Mouse (Mus musculus): Measurements from ENCODE around the gene Nek1. TPM values are rescaled to one million over a fixed set of nuclear protein-coding genes. Genes with fewer than 3 reads are reported as not detected.
A peak's percentile ranks its signal among the peaks of the same experiment; 100 is the strongest.

Gene Nek1
- 14.8 and 22.7 TPM in 2 replicates for polyA plus RNA-seq (2011; ENCODE audit: insufficient read length, low read depth, missing spikeins)

DNA sequence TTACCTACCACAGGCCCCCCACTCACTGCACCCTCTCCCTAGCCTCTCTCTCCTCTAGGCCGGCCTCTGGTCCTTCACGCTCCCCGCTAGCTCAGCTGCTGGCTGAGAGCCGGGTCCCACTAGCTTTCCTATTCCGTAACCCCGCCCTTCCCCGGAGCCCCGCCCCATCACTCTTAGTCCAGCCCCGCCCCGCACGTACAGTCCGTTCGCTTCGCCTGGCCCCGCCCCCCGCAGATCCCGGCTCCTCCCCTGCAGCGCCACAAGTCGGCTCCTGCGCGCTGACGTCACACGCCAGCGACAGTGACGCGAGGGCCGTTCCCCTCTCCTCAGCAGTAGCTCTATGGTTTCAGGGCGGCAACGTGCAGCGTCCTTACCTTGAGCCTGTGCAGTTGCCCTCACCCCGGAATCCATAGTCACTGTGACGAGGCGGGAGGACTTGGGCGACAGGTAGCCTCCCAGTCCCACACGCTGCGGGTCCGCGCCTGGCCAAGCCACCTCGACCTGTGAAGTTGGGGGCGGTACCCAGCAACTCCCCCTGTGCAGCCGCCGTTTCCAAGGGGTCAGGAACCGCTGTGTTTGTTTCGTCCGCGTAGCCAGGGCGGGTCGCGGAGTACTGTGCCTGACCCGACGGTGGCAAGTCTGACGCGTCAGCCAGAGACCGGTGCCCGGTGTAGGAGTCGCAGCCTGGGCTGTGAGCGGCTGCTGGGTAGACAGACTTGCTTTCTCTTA is at the start of gene Nek1:
Gene Nek1 (plus strand): TSS at position 286 of the 729 bp plus-strand sequence.
- peak within 1 kb of the TSS; percentile 84 for H3K4me3 ChIP-seq (ENCODE audit: insufficient read depth, low read length)
- H3K27ac ChIP-seq (ENCODE audit: insufficient read depth, low read length) = peak within 1 kb of the TSS; percentile 65
- no peaks in the 10 kb centered on the region; the same call in 1 of the 2 replicates for H3K4me1 ChIP-seq (ENCODE audit: control insufficient read depth, insufficient read depth, low read length)
- TF ChIP-seq CTCF (IDR thresholded peaks at IDR 0.05; ENCODE audit: borderline replicate concordance, insufficient read depth, low read length) = no peak
- peak; percentile 95 for TF ChIP-seq POLR2A (IDR thresholded peaks at IDR 0.05; ENCODE audit: low read depth, low read length)

DNA sequence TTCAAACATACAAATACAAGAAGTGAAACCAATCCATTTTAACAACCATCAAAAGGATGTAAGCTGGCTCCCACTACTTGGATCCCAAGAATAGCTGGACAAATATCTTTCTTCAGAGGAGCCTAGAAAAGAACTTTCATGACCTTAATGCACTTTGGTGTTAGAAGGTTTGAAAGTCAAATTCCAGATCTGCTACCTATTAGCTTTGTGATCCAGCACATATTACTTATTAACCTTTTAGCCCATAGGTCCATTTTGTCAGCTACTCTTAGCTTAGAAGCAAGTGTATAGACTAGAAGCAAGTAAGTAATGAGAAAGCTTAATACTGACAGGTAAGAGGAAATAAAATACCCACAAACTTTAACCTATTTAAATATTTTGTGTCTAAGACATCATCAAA is 45.5 kb upstream of the Nek1 start:
- no peak for TF ChIP-seq CTCF (IDR thresholded peaks at IDR 0.05; ENCODE audit: borderline replicate concordance, insufficient read depth, low read length)
- TF ChIP-seq POLR2A (IDR thresholded peaks at IDR 0.05; ENCODE audit: low read depth, low read length) = no peak
- no peak overlapping the region for H3K4me3 ChIP-seq (ENCODE audit: insufficient read depth, low read length)
- H3K4me1 ChIP-seq (ENCODE audit: control insufficient read depth, insufficient read depth, low read length) = no peaks in the 10 kb centered on the region
- H3K27ac ChIP-seq (ENCODE audit: insufficient read depth, low read length) = no peak overlapping the region

DNA sequence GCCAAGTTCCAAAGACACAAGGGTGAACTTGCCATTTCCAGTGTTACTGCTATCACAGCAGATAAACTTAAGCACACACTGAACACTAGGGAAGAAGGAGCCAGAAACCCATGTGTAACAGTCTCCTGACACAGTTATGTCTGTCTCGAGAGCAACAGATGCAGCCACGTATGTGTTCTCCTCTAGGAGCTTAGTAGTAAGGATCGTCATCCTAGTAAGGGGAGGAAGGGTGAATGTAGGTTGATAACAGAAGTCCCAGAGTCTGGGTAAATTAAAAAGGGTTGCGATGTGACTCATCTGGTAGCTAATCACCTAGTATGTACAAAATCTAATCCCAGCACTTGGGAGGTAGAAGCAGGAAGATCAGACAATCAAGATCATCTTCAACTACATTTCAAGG is 43.1 kb upstream of the Nek1 start:
- no peak overlapping the region for H3K4me3 ChIP-seq (ENCODE audit: insufficient read depth, low read length)

DNA sequence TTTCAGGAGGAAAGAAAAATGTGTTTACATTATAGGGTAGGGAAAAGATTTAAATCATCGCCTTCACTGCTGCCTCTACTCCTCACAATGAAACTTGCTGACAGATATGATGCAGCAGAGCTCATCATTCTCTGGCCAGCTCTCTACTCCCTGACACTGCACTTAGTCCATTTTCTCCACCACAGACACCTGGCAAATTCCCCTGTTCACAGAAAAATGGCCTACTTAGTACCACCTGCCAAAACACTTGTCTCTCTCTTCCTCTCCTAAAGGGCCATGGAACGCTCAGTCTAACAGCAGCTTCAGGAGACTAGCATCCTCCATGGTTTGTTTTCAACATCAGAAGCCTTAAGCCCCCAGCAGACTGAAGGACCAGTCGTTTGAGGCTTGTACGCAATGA is 41.7 kb upstream of the Nek1 start:
- no peak overlapping the region for H3K4me3 ChIP-seq (ENCODE audit: insufficient read depth, low read length)
- TF ChIP-seq CTCF (IDR thresholded peaks at IDR 0.05; ENCODE audit: borderline replicate concordance, insufficient read depth, low read length) (no peak), POLR2A (IDR thresholded peaks at IDR 0.05; ENCODE audit: low read depth, low read length) (no peak)
- H3K27ac ChIP-seq (ENCODE audit: insufficient read depth, low read length) = no peak overlapping the region
- H3K4me1 ChIP-seq (ENCODE audit: control insufficient read depth, insufficient read depth, low read length) = no peaks in the 10 kb centered on the region

More for the DNA sequence above, 43.1 kb upstream of the Nek1 start:
- Histone ChIP-seq H3K27ac (ENCODE audit: insufficient read depth, low read length) (no peak overlapping the region), H3K4me1 (ENCODE audit: control insufficient read depth, insufficient read depth, low read length) (no peaks in the 10 kb centered on the region)
- TF ChIP-seq POLR2A (IDR thresholded peaks at IDR 0.05; ENCODE audit: low read depth, low read length) = no peak
- TF ChIP-seq CTCF (IDR thresholded peaks at IDR 0.05; ENCODE audit: borderline replicate concordance, insufficient read depth, low read length) = no peak

- Histone ChIP-seq H3K4me1 (ENCODE audit: control insufficient read depth, insufficient read depth, low read length) (peaks cover 2% of the 10 kb centered on the region), H3K27ac (ENCODE audit: insufficient read depth, low read length) (no peak overlapping the region), H3K4me3 (ENCODE audit: insufficient read depth, low read length) (no peak overlapping the region)
- TF ChIP-seq POLR2A (IDR thresholded peaks at IDR 0.05; ENCODE audit: low read depth, low read length) = no peak
- no peak for TF ChIP-seq CTCF (IDR thresholded peaks at IDR 0.05; ENCODE audit: borderline replicate concordance, insufficient read depth, low read length)
Observed at GRCm38 (mm10) chr8:60951757-60952156, 41.2 kb upstream of the Nek1 start.

DNA sequence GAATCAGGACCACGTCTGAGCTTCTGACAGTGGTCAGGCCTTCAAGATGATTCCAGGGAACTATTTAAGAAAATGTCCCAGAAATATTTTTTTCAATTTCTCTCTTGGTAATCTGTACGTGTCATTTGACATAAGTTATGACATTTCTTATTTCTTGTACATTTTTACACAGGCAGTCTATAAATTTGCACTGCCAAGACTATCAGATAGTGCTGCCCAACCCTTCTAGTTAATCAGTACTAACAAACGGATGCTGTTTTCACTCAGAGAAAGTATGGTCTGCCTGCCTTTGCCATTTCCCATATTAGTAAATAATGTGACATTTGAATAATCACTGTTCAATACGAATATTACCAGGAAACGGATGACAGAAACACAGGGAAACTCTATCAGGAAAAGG is 40.2 kb upstream of the Nek1 start:
- Histone ChIP-seq H3K27ac (ENCODE audit: insufficient read depth, low read length) (no peak overlapping the region; the same call in 1 of the 2 replicates), H3K4me3 (ENCODE audit: insufficient read depth, low read length) (no peak overlapping the region), H3K4me1 (ENCODE audit: control insufficient read depth, insufficient read depth, low read length) (peaks cover 5% of the 10 kb centered on the region)
- TF ChIP-seq POLR2A (IDR thresholded peaks at IDR 0.05; ENCODE audit: low read depth, low read length) (no peak), CTCF (IDR thresholded peaks at IDR 0.05; ENCODE audit: borderline replicate concordance, insufficient read depth, low read length) (no peak)

DNA sequence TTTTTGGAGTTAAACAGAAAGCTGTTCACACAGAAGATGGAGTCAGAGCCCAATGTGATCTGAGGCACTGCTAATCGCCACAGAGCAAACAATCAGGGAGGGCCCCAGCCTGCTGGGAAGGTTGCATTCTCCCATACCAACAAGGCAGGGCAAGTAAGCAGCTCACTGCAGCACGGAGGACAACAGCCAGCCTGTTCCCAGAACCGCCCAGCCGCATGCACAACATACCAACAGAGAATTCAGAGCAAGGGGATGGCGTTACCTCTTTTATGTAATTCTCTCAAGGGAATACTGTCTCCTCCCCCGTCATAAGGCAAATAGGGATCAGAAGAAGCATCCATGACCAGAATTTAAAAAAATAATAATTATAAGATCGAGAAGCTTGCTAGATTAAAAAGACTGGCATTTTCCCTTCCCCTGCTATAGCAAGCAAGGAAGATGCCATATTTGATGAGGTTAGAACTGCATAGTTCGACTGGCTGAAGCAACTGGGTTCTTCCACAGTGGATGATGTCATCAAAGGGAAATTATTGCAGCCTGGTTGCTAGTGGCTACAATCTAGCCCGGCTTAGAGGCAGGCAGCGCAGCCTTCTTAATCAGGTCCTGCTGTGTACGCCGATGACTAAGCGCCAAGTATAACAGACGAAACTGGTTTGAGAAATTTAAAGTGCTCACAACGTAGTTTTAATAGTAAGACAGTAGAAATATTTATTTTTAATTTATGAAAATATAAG is 38.5 kb upstream of the Nek1 start:
- peaks cover 5% of the 10 kb centered on the region for H3K4me1 ChIP-seq (ENCODE audit: control insufficient read depth, insufficient read depth, low read length)
- peak overlapping the region; percentile 96 for H3K27ac ChIP-seq (ENCODE audit: insufficient read depth, low read length)
- TF ChIP-seq POLR2A (IDR thresholded peaks at IDR 0.05; ENCODE audit: low read depth, low read length) = peak; percentile 74
- TF ChIP-seq CTCF (IDR thresholded peaks at IDR 0.05; ENCODE audit: borderline replicate concordance, insufficient read depth, low read length) = no peak
- peak overlapping the region; percentile 49 for H3K4me3 ChIP-seq (ENCODE audit: insufficient read depth, low read length)

GRCm38 (mm10) chr8:60956847-60957246 is 36.1 kb upstream of the Nek1 start:
- TF ChIP-seq POLR2A (IDR thresholded peaks at IDR 0.05; ENCODE audit: low read depth, low read length) (no peak), CTCF (IDR thresholded peaks at IDR 0.05; ENCODE audit: borderline replicate concordance, insufficient read depth, low read length) (no peak)
- H3K27ac ChIP-seq (ENCODE audit: insufficient read depth, low read length) = no peak overlapping the region
- peaks cover 5% of the 10 kb centered on the region for H3K4me1 ChIP-seq (ENCODE audit: control insufficient read depth, insufficient read depth, low read length)
- H3K4me3 ChIP-seq (ENCODE audit: insufficient read depth, low read length) = no peak overlapping the region

GRCm38 (mm10) chr8:60962763-60963162 is 30.2 kb upstream of the Nek1 start:
- H3K4me1 ChIP-seq (ENCODE audit: control insufficient read depth, insufficient read depth, low read length) = no peaks in the 10 kb centered on the region
- H3K27ac ChIP-seq (ENCODE audit: insufficient read depth, low read length) = no peak overlapping the region
- H3K4me3 ChIP-seq (ENCODE audit: insufficient read depth, low read length) = no peak overlapping the region
- TF ChIP-seq POLR2A (IDR thresholded peaks at IDR 0.05; ENCODE audit: low read depth, low read length) = no peak
- no peak for TF ChIP-seq CTCF (IDR thresholded peaks at IDR 0.05; ENCODE audit: borderline replicate concordance, insufficient read depth, low read length)

GRCm38 (mm10) chr8:60963931-60964330 is 29.1 kb upstream of the Nek1 start:
- Histone ChIP-seq H3K4me1 (ENCODE audit: control insufficient read depth, insufficient read depth, low read length) (no peaks in the 10 kb centered on the region), H3K4me3 (ENCODE audit: insufficient read depth, low read length) (no peak overlapping the region), H3K27ac (ENCODE audit: insufficient read depth, low read length) (no peak overlapping the region)
- TF ChIP-seq CTCF (IDR thresholded peaks at IDR 0.05; ENCODE audit: borderline replicate concordance, insufficient read depth, low read length) = no peak
- no peak for TF ChIP-seq POLR2A (IDR thresholded peaks at IDR 0.05; ENCODE audit: low read depth, low read length)

All from embryonic fibroblast, embryonic 13.5 days (primary cell).